Mouse (Mus musculus) kidney, adult 2 months (tissue): Measurements from ENCODE around the gene Lmna.

Source experiments
- CTCF ChIP-seq: fragments of 200-500 bp; conservative IDR thresholded peaks from 2 replicates; pipeline ENCODE4 v1.5.1; 2011; ENCODE audit warnings: low read depth, mild to moderate bottlenecking, control low read depth, low read length, moderate library complexity, mixed read lengths; ENCODE audit not compliant: insufficient read depth, insufficient read length
- POLR2A ChIP-seq: fragments of 200-500 bp; IDR thresholded peaks from one replicate; pipeline ENCODE4 v1.6.1; 2011; ENCODE audit warnings: low read depth, low read length, control low read depth

- TF ChIP-seq CTCF (no peak), POLR2A (no peak)
These were observed 13.9 kb downstream of the Lmna start for GRCm38 (mm10) chr3:88495741-88496415.
